Mouse (Mus musculus) hematopoietic stem cell, adult 5-6 weeks (primary cell): ENCODE data around the gene Ism2. TPM values are rescaled to one million over a fixed set of nuclear protein-coding genes. Genes with fewer than 3 reads are reported as not detected.

Source experiments
- ATAC-seq, 2 experiments: fragments of 125-278 bp in 1 of 2; replicated peaks in 1 of 2; 2 replicates each; pipeline ENCODE4 v1.8.0; 2016 to 2017; ENCODE audit warnings: inconsistent platforms in 2 of 2, mild to moderate bottlenecking in 2 of 2, moderate number of reproducible peaks in 2 of 2, low read depth in 1 of 2, moderate TSS enrichment in 1 of 2; ENCODE audit not compliant: low FRiP score in 2 of 2, poor library complexity in 2 of 2, severe bottlenecking in 2 of 2, insufficient read depth in 1 of 2, low TSS enrichment in 1 of 2
- total RNA-seq: library from RNA; stranded (forward); fragments of 172-1452, 232-1000 nt; gene quantifications from 2 replicates; pipeline ENCODE4 v1.2.3, GENCODE M21; 2017

The Ism2 gene
- total RNA-seq, 1 experiment from 2014 or later = 1.2 TPM

- ATAC-seq = peak in 1 of 2 experiments; percentile 4; a peak in 1 of 4 replicates
Measured at GRCm38 (mm10) chr12:87266827-87267603, 32.5 kb downstream of the Ism2 start.

GRCm38 (mm10) chr12:87266108-87266826 lies 33.2 kb downstream of the Ism2 start, which contains the start of the genes Vipas39 and Ahsa1:
Vipas39 (minus strand) TSS chr12:87266256.
Ahsa1 (plus strand) TSS chr12:87266479.
- peak; percentile 97 to 98 for ATAC-seq

- ATAC-seq = no peak
Measured at GRCm38 (mm10) chr12:87265444-87265843, 34.1 kb downstream of the Ism2 start.

- no peak for ATAC-seq
Measured at GRCm38 (mm10) chr12:87260562-87260961, 38.9 kb downstream of the Ism2 start.

GRCm38 (mm10) chr12:87256629-87257028 lies 42.9 kb downstream of the Ism2 start:
- no peak for ATAC-seq

GRCm38 (mm10) chr12:87253878-87254277 lies 45.6 kb downstream of the Ism2 start:
- no peak for ATAC-seq

GRCm38 (mm10) chr12:87250161-87250560 lies 49.3 kb downstream of the Ism2 start:
- no peak for ATAC-seq

- no peak for ATAC-seq
Measured at GRCm38 (mm10) chr12:87238632-87239031, 60.9 kb downstream of the Ism2 start, which contains the start of gene Noxred1. Noxred1 (minus strand) TSS chr12:87238732.

GRCm38 (mm10) chr12:87236882-87237483 lies 62.5 kb downstream of the Ism2 start:
- peak; percentile 57 to 81 for ATAC-seq

GRCm38 (mm10) chr12:87230379-87230895 lies 69.1 kb downstream of the Ism2 start:
- no peak for ATAC-seq

GRCm38 (mm10) chr12:87229633-87230032 lies 69.9 kb downstream of the Ism2 start:
- no peak for ATAC-seq

Other genes starting within 250 kb of the Ism2 start
- 2.3 TPM in 1 of 2 replicates, not detected in the other for gene Ngb, start 197.2 kb downstream of the Ism2 start, total RNA-seq
- 29.0 TPM in 2 replicates for gene Gstz1, start 152.5 kb downstream of the Ism2 start, total RNA-seq
- gene Pomt2, start 151.7 kb downstream of the Ism2 start, total RNA-seq = 7.5 and 10.9 TPM in 2 replicates
- gene Samd15, start 100.0 kb downstream of the Ism2 start, total RNA-seq = 0.50 and 3.6 TPM in 2 replicates
- 11.7 and 12.4 TPM in 2 replicates for gene Tmed8, start 99.3 kb downstream of the Ism2 start, total RNA-seq
- gene Noxred1, start 61.0 kb downstream of the Ism2 start, total RNA-seq = 3.5 TPM in 1 of 2 replicates, not detected in the other
- gene Vipas39, start 33.4 kb downstream of the Ism2 start, total RNA-seq = 28.5 and 35.4 TPM in 2 replicates
- gene Ahsa1, start 33.2 kb downstream of the Ism2 start, total RNA-seq = 201 and 244 TPM in 2 replicates
- gene Sptlc2, start 88.7 kb upstream of the Ism2 start, total RNA-seq = 76.4 and 77.0 TPM in 2 replicates
- 16.2 and 41.1 TPM in 2 replicates for gene Slirp, start 144.2 kb upstream of the Ism2 start, total RNA-seq
- 49.1 and 60.5 TPM in 2 replicates for gene Alkbh1, start 144.3 kb upstream of the Ism2 start, total RNA-seq
- gene Snw1, start 172.6 kb upstream of the Ism2 start, total RNA-seq = 212 and 226 TPM in 2 replicates
- not detected in 2 replicates for gene Gm5788, start 195.0 kb upstream of the Ism2 start, total RNA-seq
- not detected in 2 replicates for gene Gm8300, start 214.6 kb upstream of the Ism2 start, total RNA-seq